Mouse (Mus musculus): ENCODE measurements around the gene Ankmy1. TPM values are rescaled to one million over a fixed set of nuclear protein-coding genes. Genes with fewer than 3 reads are reported as not detected.

Ankmy1 gene
- polyA plus RNA-seq, 1 experiment from 2014 or later: 1.6 TPM

GRCm38 (mm10) chr1:92847873-92848839 is 54.5 kb downstream of the Ankmy1 start:
- H3K27ac ChIP-seq (replicated peaks; ENCODE audit: low read depth, low read length): peak overlapping the region; percentile 94
- peaks cover 28% of the 10 kb centered on the region for H3K4me1 ChIP-seq (ENCODE audit: control insufficient read depth, insufficient read depth, low read length)
- no peaks in the 10 kb centered on the region for H3K27me3 ChIP-seq (ENCODE audit: control insufficient read depth, insufficient read depth, low read length)
- H3K4me3 ChIP-seq (replicated peaks; ENCODE audit: low read depth, low read length): peak overlapping the region; percentile 57
- H3K4me2 ChIP-seq (ENCODE audit: low read length): peak overlapping the region; percentile 81
- WGBS: 4% methylated on average over 40 of the region's 41 CpGs
- peak overlapping the region; percentile 84 for H3K9ac ChIP-seq (replicated peaks; ENCODE audit: low read length)
- DNase-seq: peak; percentile 91
- ATAC-seq (ENCODE audit: low FRiP score, low TSS enrichment): peak; percentile 89
- H3K9me3 ChIP-seq (ENCODE audit: control insufficient read depth, low read length): no peaks in the 10 kb centered on the region
- H3K36me3 ChIP-seq (ENCODE audit: control insufficient read depth, insufficient read depth, low read length): peaks cover 12% of the 10 kb centered on the region

GRCm38 (mm10) chr1:92845889-92846288 is 56.8 kb downstream of the Ankmy1 start:
- 83% methylated on average over 7 of the region's 7 CpGs for WGBS
- Histone ChIP-seq H3K27ac (replicated peaks; ENCODE audit: low read depth, low read length) (no peak overlapping the region), H3K36me3 (ENCODE audit: control insufficient read depth, insufficient read depth, low read length) (no peaks in the 10 kb centered on the region), H3K9ac (replicated peaks; ENCODE audit: low read length) (no peak overlapping the region), H3K4me2 (ENCODE audit: low read length) (no peak overlapping the region), H3K4me1 (ENCODE audit: control insufficient read depth, insufficient read depth, low read length) (peaks cover 28% of the 10 kb centered on the region), H3K9me3 (ENCODE audit: control insufficient read depth, low read length) (no peaks in the 10 kb centered on the region), H3K4me3 (replicated peaks; ENCODE audit: low read depth, low read length) (no peak overlapping the region), H3K27me3 (ENCODE audit: control insufficient read depth, insufficient read depth, low read length) (no peaks in the 10 kb centered on the region)
- DNase-seq (no peak), ATAC-seq (ENCODE audit: low FRiP score, low TSS enrichment) (no peak)

GRCm38 (mm10) chr1:92841427-92841826 is 61.3 kb downstream of the Ankmy1 start:
- ATAC-seq (ENCODE audit: low FRiP score, low TSS enrichment) (no peak), DNase-seq (no peak)
- Histone ChIP-seq H3K4me1 (ENCODE audit: control insufficient read depth, insufficient read depth, low read length) (0 out of 2 replicates have a peak, but pooled peaks cover 8% of the 10 kb centered on the region), H3K9ac (replicated peaks; ENCODE audit: low read length) (no peak overlapping the region), H3K4me3 (replicated peaks; ENCODE audit: low read depth, low read length) (no peak overlapping the region), H3K9me3 (ENCODE audit: control insufficient read depth, low read length) (no peaks in the 10 kb centered on the region), H3K27me3 (ENCODE audit: control insufficient read depth, insufficient read depth, low read length) (no peaks in the 10 kb centered on the region), H3K36me3 (ENCODE audit: control insufficient read depth, insufficient read depth, low read length) (no peaks in the 10 kb centered on the region; the same call in 1 of the 2 replicates), H3K4me2 (ENCODE audit: low read length) (no peak overlapping the region), H3K27ac (replicated peaks; ENCODE audit: low read depth, low read length) (no peak overlapping the region)
- WGBS: 77% methylated on average over 3 of the region's 3 CpGs

GRCm38 (mm10) chr1:92840231-92840890 is 62.3 kb downstream of the Ankmy1 start:
- H3K4me3 ChIP-seq (replicated peaks; ENCODE audit: low read depth, low read length): no peak overlapping the region
- no peak overlapping the region for H3K27ac ChIP-seq (replicated peaks; ENCODE audit: low read depth, low read length)
- H3K9me3 ChIP-seq (ENCODE audit: control insufficient read depth, low read length): no peaks in the 10 kb centered on the region
- DNase-seq (peak; percentile 60), ATAC-seq (ENCODE audit: low FRiP score, low TSS enrichment) (no peak)
- H3K36me3 ChIP-seq (ENCODE audit: control insufficient read depth, insufficient read depth, low read length): no peaks in the 10 kb centered on the region; the same call in 1 of the 2 replicates
- no peaks in the 10 kb centered on the region for H3K27me3 ChIP-seq (ENCODE audit: control insufficient read depth, insufficient read depth, low read length)
- no peak overlapping the region for H3K9ac ChIP-seq (replicated peaks; ENCODE audit: low read length)
- 0 out of 2 replicates have a peak, but pooled peaks cover 8% of the 10 kb centered on the region for H3K4me1 ChIP-seq (ENCODE audit: control insufficient read depth, insufficient read depth, low read length)
- H3K4me2 ChIP-seq (ENCODE audit: low read length): no peak overlapping the region
- WGBS: 84% methylated on average over 8 of the region's 8 CpGs

- no peaks in the 10 kb centered on the region; the same call in 1 of the 2 replicates for H3K36me3 ChIP-seq (ENCODE audit: control insufficient read depth, insufficient read depth, low read length)
- no peaks in the 10 kb centered on the region for H3K9me3 ChIP-seq (ENCODE audit: control insufficient read depth, low read length)
- H3K9ac ChIP-seq (replicated peaks; ENCODE audit: low read length): no peak overlapping the region
- WGBS: 76% methylated on average over 7 of the region's 7 CpGs
- ATAC-seq (ENCODE audit: low FRiP score, low TSS enrichment): no peak
- no peak overlapping the region for H3K4me3 ChIP-seq (replicated peaks; ENCODE audit: low read depth, low read length)
- DNase-seq: no peak
- H3K27me3 ChIP-seq (ENCODE audit: control insufficient read depth, insufficient read depth, low read length): no peaks in the 10 kb centered on the region
- no peak overlapping the region for H3K27ac ChIP-seq (replicated peaks; ENCODE audit: low read depth, low read length)
- H3K4me2 ChIP-seq (ENCODE audit: low read length): no peak overlapping the region
- peaks cover 14% of the 10 kb centered on the region; the same call in 1 of the 2 replicates for H3K4me1 ChIP-seq (ENCODE audit: control insufficient read depth, insufficient read depth, low read length)
Observed at GRCm38 (mm10) chr1:92839211-92839610, 63.5 kb downstream of the Ankmy1 start.

GRCm38 (mm10) chr1:92837931-92838833 is 64.5 kb downstream of the Ankmy1 start:
- peaks cover 24% of the 10 kb centered on the region for H3K4me1 ChIP-seq (ENCODE audit: control insufficient read depth, insufficient read depth, low read length)
- H3K9ac ChIP-seq (replicated peaks; ENCODE audit: low read length): no peak overlapping the region
- H3K4me3 ChIP-seq (replicated peaks; ENCODE audit: low read depth, low read length): no peak overlapping the region
- WGBS: 74% methylated on average over 14 of the region's 14 CpGs
- DNase-seq: peak; percentile 57
- H3K36me3 ChIP-seq (ENCODE audit: control insufficient read depth, insufficient read depth, low read length): no peaks in the 10 kb centered on the region; the same call in 1 of the 2 replicates
- H3K4me2 ChIP-seq (ENCODE audit: low read length): no peak overlapping the region
- H3K27ac ChIP-seq (replicated peaks; ENCODE audit: low read depth, low read length): no peak overlapping the region
- no peaks in the 10 kb centered on the region for H3K9me3 ChIP-seq (ENCODE audit: control insufficient read depth, low read length)
- ATAC-seq (ENCODE audit: low FRiP score, low TSS enrichment): no peak
- H3K27me3 ChIP-seq (ENCODE audit: control insufficient read depth, insufficient read depth, low read length): no peaks in the 10 kb centered on the region

- no peak for ATAC-seq (ENCODE audit: low FRiP score, low TSS enrichment)
Observed at GRCm38 (mm10) chr1:92833987-92834706, 68.6 kb downstream of the Ankmy1 start.

More at GRCm38 (mm10) chr1:92833987-92834706, 68.6 kb downstream of the Ankmy1 start:
- WGBS: 67% methylated on average over 7 of the region's 7 CpGs
- no peaks in the 10 kb centered on the region for H3K9me3 ChIP-seq (ENCODE audit: control insufficient read depth, low read length)
- H3K4me2 ChIP-seq (ENCODE audit: low read length): peak overlapping the region; percentile 80
- peaks cover 36% of the 10 kb centered on the region for H3K4me1 ChIP-seq (ENCODE audit: control insufficient read depth, insufficient read depth, low read length)
- DNase-seq: peak; percentile 93
- H3K9ac ChIP-seq (replicated peaks; ENCODE audit: low read length): peak overlapping the region; percentile 95; the same call in 1 of the 2 replicates
- no peak overlapping the region for H3K27ac ChIP-seq (replicated peaks; ENCODE audit: low read depth, low read length)
- H3K27me3 ChIP-seq (ENCODE audit: control insufficient read depth, insufficient read depth, low read length): 0 out of 2 replicates have a peak, but pooled peaks cover 2% of the 10 kb centered on the region
- H3K36me3 ChIP-seq (ENCODE audit: control insufficient read depth, insufficient read depth, low read length): no peaks in the 10 kb centered on the region; the same call in 1 of the 2 replicates
- H3K4me3 ChIP-seq (replicated peaks; ENCODE audit: low read depth, low read length): peak overlapping the region; percentile 92; the same call in 1 of the 2 replicates
